Mouse (Mus musculus): Measurements from ENCODE around the gene Exoc3l2.

DNA sequence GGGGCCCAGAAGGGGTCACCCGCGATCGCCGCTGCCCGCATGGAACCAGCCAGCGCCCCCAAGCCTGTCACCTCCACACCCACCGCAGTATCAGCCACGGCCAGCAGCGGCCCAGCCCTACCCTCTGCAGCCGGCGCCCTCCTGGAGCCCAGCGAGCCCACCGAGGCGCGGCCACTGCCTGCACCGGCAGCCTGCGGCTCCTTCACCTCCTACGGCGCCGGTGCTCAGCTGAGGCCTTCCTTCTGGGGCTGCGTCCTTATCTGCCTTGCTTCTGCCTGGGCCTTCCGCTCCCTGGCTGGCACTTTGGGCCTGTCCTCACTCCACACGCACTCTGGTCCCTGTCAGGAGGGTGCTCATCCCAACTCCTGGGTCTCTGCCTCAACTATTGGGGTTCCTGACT lies 56.9 kb downstream of the Exoc3l2 start:
- TF ChIP-seq CTCF (conservative IDR thresholded peaks at IDR 0.05; ENCODE audit: low read length): no peak
- TF ChIP-seq NANOG (IDR thresholded peaks at IDR 0.05; ENCODE audit: borderline replicate concordance, low read length): no peak

All from E14TG2a.4 (cell line).